Mouse (Mus musculus): ENCODE data around the gene Actr5. TPM values are rescaled to one million over a fixed set of nuclear protein-coding genes. Genes with fewer than 3 reads are reported as not detected.
A peak's percentile ranks its signal among the peaks of the same experiment; 100 is the strongest.

The Actr5 gene
- polyA plus RNA-seq, 2 experiments, result 12.3 to 13.5 TPM

DNA sequence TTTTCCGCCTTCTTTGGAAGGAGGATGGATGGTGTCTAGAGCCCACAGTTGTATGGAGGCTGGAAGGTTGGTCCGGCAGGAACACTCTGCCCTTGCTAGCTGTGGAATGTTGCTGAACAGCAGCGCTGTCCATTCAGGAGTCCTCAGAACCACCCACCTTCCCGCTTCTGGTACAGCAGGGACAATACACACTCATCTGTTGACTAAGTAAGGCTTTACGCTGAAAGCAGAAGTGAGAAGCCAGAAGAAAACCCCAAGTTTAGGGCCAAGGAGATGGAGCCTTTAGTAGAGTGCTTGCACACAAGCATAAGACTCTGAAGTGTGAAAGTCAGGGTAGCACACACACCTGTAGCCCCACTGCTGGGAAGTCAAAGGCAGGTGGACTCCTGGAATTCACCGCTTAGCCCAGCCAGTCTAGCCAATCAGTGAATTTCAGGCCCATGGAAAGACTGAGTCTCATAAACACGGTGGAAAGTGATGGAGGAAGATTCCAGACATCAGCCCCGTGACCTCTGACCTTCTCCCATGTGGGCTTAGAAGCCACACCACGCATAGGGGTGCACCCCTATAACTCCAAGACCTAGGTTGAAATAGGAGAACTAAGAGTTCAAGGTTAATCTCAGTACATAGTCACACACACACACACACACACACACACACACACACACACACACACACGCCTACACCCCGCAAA is 57.8 kb downstream of the Actr5 start:
- H3K4me2 ChIP-seq (replicated peaks; ENCODE audit: low read depth, low read length, severe bottlenecking), result no peak overlapping the region
- H3K4me3 ChIP-seq (replicated peaks; ENCODE audit: low read length), result no peak overlapping the region
- no peaks in the 10 kb centered on the region for H3K4me1 ChIP-seq (ENCODE audit: control insufficient read depth, insufficient read depth, low read length)
- no peaks in the 10 kb centered on the region for H3K27me3 ChIP-seq (ENCODE audit: control insufficient read depth, insufficient read depth, low read length)
- H3K27ac ChIP-seq (replicated peaks; ENCODE audit: low read depth, low read length), result no peak overlapping the region
- ATAC-seq (ENCODE audit: low FRiP score, low read depth) (no peak), DNase-seq (ENCODE audit: low spot score) (no peak)
- no peaks in the 10 kb centered on the region for H3K9me3 ChIP-seq (ENCODE audit: control insufficient read depth, low read length)
- no peak for TF ChIP-seq POLR2A (IDR thresholded peaks at IDR 0.05; ENCODE audit: borderline replicate concordance, extremely low read depth, insufficient read depth, insufficient read length)
- 40% methylated on average over 11 of the region's 11 CpGs for WGBS
- no peak overlapping the region for H3K9ac ChIP-seq (ENCODE audit: low read depth, low read length, severe bottlenecking)
- no peaks in the 10 kb centered on the region for H3K36me3 ChIP-seq (ENCODE audit: control insufficient read depth, insufficient read depth, low read length)

DNA sequence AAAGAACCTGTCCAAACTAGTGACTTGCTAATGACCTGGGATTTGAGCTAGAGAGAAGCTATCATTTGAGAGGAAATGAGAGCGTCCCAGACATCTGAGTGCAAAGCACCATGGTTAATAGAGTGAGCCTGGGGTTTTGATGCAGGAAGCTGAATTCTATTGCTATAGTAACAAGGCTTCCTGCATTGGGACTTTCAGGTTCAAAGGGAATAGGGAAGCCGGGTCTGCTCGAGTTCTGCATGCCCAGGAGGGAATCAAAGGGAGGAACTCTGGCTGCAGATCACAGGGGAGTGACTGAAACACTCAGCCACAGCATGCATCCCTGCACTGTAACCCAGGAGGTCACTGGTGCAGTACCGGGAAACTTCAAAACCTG is 58.3 kb downstream of the Actr5 start:
- 6% methylated on average over 4 of the region's 4 CpGs for WGBS
- no peak for DNase-seq (ENCODE audit: low spot score)
- no peaks in the 10 kb centered on the region for H3K27me3 ChIP-seq (ENCODE audit: control insufficient read depth, insufficient read depth, low read length)

DNA sequence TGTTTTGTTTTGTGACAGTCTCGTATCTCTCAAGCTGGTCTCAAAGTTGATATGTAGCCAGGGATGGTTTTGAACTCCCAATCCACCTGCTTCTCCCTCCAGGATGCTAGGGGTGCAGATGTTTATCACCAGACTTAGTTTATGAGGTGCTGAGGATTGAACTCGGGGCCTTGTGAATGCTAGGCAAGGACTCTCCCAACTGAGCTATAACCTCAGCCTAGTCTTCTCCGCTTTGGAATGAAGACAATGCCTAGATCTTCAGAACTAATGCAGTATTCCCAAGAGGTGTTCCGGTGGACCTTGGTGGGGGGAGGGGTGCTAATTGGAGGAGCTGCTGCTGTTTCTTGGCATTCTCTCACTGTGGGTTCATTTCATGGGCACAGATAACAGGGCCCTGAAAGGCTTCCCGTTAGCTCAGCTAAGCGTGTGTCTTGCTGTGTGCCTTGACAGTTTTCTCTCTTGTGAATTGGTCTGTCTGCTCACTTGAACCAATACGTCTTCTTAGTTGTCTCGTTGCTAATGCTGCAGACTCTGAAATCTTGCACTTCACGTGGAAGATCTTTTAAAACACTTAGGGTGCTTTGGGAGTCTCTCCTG is 59.7 kb downstream of the Actr5 start:
- Histone ChIP-seq H3K36me3 (ENCODE audit: control insufficient read depth, insufficient read depth, low read length) (no peaks in the 10 kb centered on the region), H3K9ac (ENCODE audit: low read depth, low read length, severe bottlenecking) (no peak overlapping the region), H3K4me1 (ENCODE audit: control insufficient read depth, insufficient read depth, low read length) (peaks cover 6% of the 10 kb centered on the region), H3K4me3 (replicated peaks; ENCODE audit: low read length) (no peak overlapping the region), H3K27me3 (ENCODE audit: control insufficient read depth, insufficient read depth, low read length) (no peaks in the 10 kb centered on the region), H3K9me3 (ENCODE audit: control insufficient read depth, low read length) (no peaks in the 10 kb centered on the region), H3K27ac (replicated peaks; ENCODE audit: low read depth, low read length) (no peak overlapping the region), H3K4me2 (replicated peaks; ENCODE audit: low read depth, low read length, severe bottlenecking) (no peak overlapping the region)
- no peak for TF ChIP-seq POLR2A (IDR thresholded peaks at IDR 0.05; ENCODE audit: borderline replicate concordance, extremely low read depth, insufficient read depth, insufficient read length)
- 63% methylated on average over 9 of the region's 9 CpGs for WGBS
- no peak for ATAC-seq (ENCODE audit: low FRiP score, low read depth)
- DNase-seq (ENCODE audit: low spot score), result no peak

More for the DNA sequence above, 58.3 kb downstream of the Actr5 start:
- no peak overlapping the region for H3K27ac ChIP-seq (replicated peaks; ENCODE audit: low read depth, low read length)
- H3K4me1 ChIP-seq (ENCODE audit: control insufficient read depth, insufficient read depth, low read length), result no peaks in the 10 kb centered on the region
- H3K9ac ChIP-seq (ENCODE audit: low read depth, low read length, severe bottlenecking), result no peak overlapping the region
- no peak overlapping the region for H3K4me2 ChIP-seq (replicated peaks; ENCODE audit: low read depth, low read length, severe bottlenecking)
- no peak for TF ChIP-seq POLR2A (IDR thresholded peaks at IDR 0.05; ENCODE audit: borderline replicate concordance, extremely low read depth, insufficient read depth, insufficient read length)
- ATAC-seq (ENCODE audit: low FRiP score, low read depth), result no peak
- no peak overlapping the region for H3K4me3 ChIP-seq (replicated peaks; ENCODE audit: low read length)
- no peaks in the 10 kb centered on the region for H3K36me3 ChIP-seq (ENCODE audit: control insufficient read depth, insufficient read depth, low read length)
- H3K9me3 ChIP-seq (ENCODE audit: control insufficient read depth, low read length), result no peaks in the 10 kb centered on the region

DNA sequence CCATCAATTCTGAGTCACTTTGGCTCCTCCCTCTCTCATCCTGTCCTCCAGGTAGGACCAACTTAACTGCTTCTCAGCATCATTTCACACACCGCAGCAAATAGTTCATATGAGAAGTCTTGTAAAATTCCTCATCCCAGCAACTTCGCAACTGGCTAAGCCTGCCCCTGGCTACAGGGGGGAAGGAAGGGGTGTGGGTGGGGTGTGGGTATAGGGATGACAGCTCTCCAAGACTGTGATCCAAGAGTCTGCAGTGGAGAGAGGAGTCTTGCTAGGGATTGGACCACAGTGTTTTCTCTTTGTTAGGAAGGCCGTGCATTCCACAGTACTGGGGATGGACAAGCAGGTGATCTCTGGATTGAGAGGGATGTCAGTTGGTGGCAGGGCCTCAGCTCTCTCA is 60.2 kb downstream of the Actr5 start:
- no peaks in the 10 kb centered on the region for H3K9me3 ChIP-seq (ENCODE audit: control insufficient read depth, low read length)
- WGBS, result 57% methylated on average over 3 of the region's 3 CpGs
- no peak overlapping the region for H3K9ac ChIP-seq (ENCODE audit: low read depth, low read length, severe bottlenecking)
- H3K27me3 ChIP-seq (ENCODE audit: control insufficient read depth, insufficient read depth, low read length), result no peaks in the 10 kb centered on the region
- no peak for TF ChIP-seq POLR2A (IDR thresholded peaks at IDR 0.05; ENCODE audit: borderline replicate concordance, extremely low read depth, insufficient read depth, insufficient read length)
- no peaks in the 10 kb centered on the region for H3K36me3 ChIP-seq (ENCODE audit: control insufficient read depth, insufficient read depth, low read length)
- no peak overlapping the region for H3K4me3 ChIP-seq (replicated peaks; ENCODE audit: low read length)
- H3K4me2 ChIP-seq (replicated peaks; ENCODE audit: low read depth, low read length, severe bottlenecking), result no peak overlapping the region
- ATAC-seq (ENCODE audit: low FRiP score, low read depth) (no peak), DNase-seq (ENCODE audit: low spot score) (no peak)
- H3K4me1 ChIP-seq (ENCODE audit: control insufficient read depth, insufficient read depth, low read length), result peaks cover 11% of the 10 kb centered on the region
- H3K27ac ChIP-seq (replicated peaks; ENCODE audit: low read depth, low read length), result no peak overlapping the region

DNA sequence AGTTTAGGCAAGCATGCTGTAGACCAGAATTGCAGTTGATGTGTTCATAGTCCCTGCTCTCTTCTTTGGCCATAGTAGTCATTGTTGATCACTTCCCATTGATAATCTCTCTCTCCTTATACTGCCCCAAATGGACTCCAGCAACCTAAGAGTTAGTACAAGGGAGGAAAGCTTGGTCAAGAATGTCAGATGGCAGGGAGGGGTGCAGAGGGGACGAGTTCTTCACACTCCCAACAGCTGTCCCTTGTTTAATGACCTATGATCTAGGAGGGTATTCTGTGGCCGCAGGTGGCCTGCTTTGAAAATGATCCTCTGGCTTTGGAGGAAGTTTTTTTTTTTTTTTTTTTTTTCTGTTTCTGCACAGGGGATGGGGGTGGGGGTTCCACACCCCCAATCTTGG is 61.7 kb downstream of the Actr5 start:
- Histone ChIP-seq H3K27me3 (ENCODE audit: control insufficient read depth, insufficient read depth, low read length) (no peaks in the 10 kb centered on the region), H3K9me3 (ENCODE audit: control insufficient read depth, low read length) (no peaks in the 10 kb centered on the region), H3K4me1 (ENCODE audit: control insufficient read depth, insufficient read depth, low read length) (peaks cover 11% of the 10 kb centered on the region), H3K36me3 (ENCODE audit: control insufficient read depth, insufficient read depth, low read length) (no peaks in the 10 kb centered on the region), H3K9ac (ENCODE audit: low read depth, low read length, severe bottlenecking) (no peak overlapping the region), H3K4me2 (replicated peaks; ENCODE audit: low read depth, low read length, severe bottlenecking) (no peak overlapping the region), H3K27ac (replicated peaks; ENCODE audit: low read depth, low read length) (no peak overlapping the region), H3K4me3 (replicated peaks; ENCODE audit: low read length) (no peak overlapping the region)
- no peak for TF ChIP-seq POLR2A (IDR thresholded peaks at IDR 0.05; ENCODE audit: borderline replicate concordance, extremely low read depth, insufficient read depth, insufficient read length)
- 0 out of 2 replicates have a peak, but pooled peaks have one; percentile 21 for ATAC-seq (ENCODE audit: low FRiP score, low read depth)
- DNase-seq (ENCODE audit: low spot score), result no peak
- 34% methylated on average over 2 of the region's 2 CpGs for WGBS

All from limb, embryonic 14.5 days (tissue).